Mouse (Mus musculus) bone marrow macrophage, adult 2 months (primary cell): Measurements from ENCODE around the gene Pnpla2. TPM values are rescaled to one million over a fixed set of nuclear protein-coding genes. Genes with fewer than 3 reads are reported as not detected.
A peak's percentile ranks its signal among the peaks of the same experiment; 100 is the strongest.

ENCODE experiments used
- H3K27ac ChIP-seq: 2 replicates; pipeline ENCODE4 v1.5.1; 2012; ENCODE audit warnings: low read depth, low read length; ENCODE audit not compliant: insufficient read depth
- H3K4me1 ChIP-seq: 2 replicates; pipeline ENCODE4 v1.6.1; 2012; ENCODE audit warnings: low read length; ENCODE audit not compliant: control insufficient read depth, insufficient read depth
- H3K4me3 ChIP-seq: 2 replicates; pipeline ENCODE4 v1.5.1; 2012; ENCODE audit warnings: mild to moderate bottlenecking, low read length, moderate library complexity; ENCODE audit not compliant: insufficient read depth
- CTCF ChIP-seq: IDR thresholded peaks from 2 replicates; pipeline ENCODE4 v1.5.1; 2012; ENCODE audit warnings: low read depth, mild to moderate bottlenecking, low read length, moderate library complexity
- POLR2A ChIP-seq: IDR thresholded peaks from 2 replicates; pipeline ENCODE4 v1.6.1; 2012; ENCODE audit warnings: mild to moderate bottlenecking, low read depth, low read length, borderline replicate concordance
- polyA plus RNA-seq: library from polyadenylated mRNA; stranded (reverse); fragments of >200 nt; gene quantifications from 2 replicates; pipeline ENCODE4 v1.2.4, GENCODE M21; 2012; ENCODE audit not compliant: missing spikeins, insufficient read depth, insufficient read length

Pnpla2 gene
- polyA plus RNA-seq, 1 experiment: 94.0 TPM

DNA sequence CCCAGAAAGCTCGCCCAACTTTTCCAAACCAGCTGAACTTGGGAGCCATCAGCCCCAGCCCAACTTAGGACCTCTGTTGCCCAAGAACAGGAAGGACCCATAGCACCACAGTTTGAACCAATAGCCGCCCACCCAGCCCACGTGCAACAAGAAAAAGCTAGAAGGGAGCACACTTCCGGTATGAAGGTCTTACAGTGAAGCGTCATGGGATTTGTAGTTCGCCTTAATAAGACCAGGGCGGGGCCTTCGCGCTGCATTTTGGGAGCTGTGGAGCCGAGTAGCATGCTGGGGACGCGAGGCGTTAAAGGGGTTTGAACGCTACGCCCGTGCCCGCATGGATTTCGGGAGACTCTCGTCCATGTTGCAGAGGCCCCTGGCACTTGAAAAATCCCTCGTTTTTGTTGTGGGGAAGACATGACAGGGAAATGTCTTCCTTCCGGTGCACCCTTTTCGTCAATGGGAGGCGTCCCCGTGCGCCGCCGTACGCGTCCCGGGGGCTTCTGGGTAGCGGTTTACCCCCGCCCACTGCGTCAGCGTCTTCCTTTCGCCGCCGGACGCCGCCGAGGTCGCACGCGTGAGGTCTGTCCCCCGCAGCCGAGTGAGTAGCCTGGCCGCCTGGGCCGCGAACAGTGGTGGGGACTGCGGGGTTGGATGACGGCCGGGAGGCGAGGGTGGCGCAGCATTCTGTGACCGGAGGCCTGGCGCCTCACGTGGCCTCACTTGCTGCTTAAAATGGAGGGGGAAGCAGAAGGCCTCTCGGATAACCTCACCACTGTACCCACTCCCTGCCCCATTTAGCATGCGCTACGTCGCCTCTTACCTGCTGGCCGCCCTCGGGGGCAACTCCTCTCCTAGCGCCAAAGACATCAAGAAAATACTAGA lies 7.6 kb upstream of the Pnpla2 start, which contains the start of gene Rplp2:
Rplp2 (plus strand) TSS at position 261 of the 882 bp plus-strand sequence.
- H3K4me1 ChIP-seq: peaks cover 19% of the 10 kb centered on the region
- H3K27ac ChIP-seq: peak within 1 kb of the TSS; percentile 92
- no peak for TF ChIP-seq CTCF
- TF ChIP-seq POLR2A: peak; percentile 52; the same call in 1 of the 2 replicates
- peak within 1 kb of the TSS; percentile 86 for H3K4me3 ChIP-seq

DNA sequence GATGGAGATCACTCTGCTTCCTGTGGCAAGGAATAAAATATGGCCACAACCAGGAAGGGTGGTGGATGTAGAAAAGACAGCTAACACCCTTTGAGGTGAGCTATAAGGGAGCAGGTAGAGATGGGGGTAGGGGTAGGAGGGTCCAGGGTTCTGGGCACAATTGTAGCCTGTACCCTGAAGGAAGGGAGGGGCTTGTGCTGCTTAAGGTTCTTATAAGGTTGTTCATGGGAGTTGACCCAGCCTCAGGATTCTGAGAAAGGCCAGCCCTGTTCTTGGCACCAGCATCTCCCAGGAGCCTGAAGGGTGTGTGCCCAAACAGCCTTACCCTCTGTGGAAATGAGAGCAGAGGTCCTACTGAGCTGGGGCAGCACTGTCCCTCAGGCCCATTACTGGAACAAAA lies 3.1 kb upstream of the Pnpla2 start:
- no peak for TF ChIP-seq CTCF
- TF ChIP-seq POLR2A: no peak
- Histone ChIP-seq H3K4me3 (no peak overlapping the region), H3K27ac (no peak overlapping the region), H3K4me1 (peaks cover 27% of the 10 kb centered on the region)

- H3K4me1 ChIP-seq: peaks cover 35% of the 10 kb centered on the region
- H3K4me3 ChIP-seq: no peak overlapping the region
- TF ChIP-seq CTCF: no peak
- no peak for TF ChIP-seq POLR2A
- no peak overlapping the region for H3K27ac ChIP-seq
These were observed 1.4 kb upstream of the Pnpla2 start for GRCm38 (mm10) chr7:141453636-141454035.

GRCm38 (mm10) chr7:141455610-141456314 lies 764 bp downstream of the Pnpla2 start:
- no peak for TF ChIP-seq CTCF
- no peak; the same call in 1 of the 2 replicates for TF ChIP-seq POLR2A
- peak overlapping the region; percentile 85 for H3K4me3 ChIP-seq
- peak overlapping the region; percentile 90 for H3K27ac ChIP-seq
- peaks cover 40% of the 10 kb centered on the region for H3K4me1 ChIP-seq

DNA sequence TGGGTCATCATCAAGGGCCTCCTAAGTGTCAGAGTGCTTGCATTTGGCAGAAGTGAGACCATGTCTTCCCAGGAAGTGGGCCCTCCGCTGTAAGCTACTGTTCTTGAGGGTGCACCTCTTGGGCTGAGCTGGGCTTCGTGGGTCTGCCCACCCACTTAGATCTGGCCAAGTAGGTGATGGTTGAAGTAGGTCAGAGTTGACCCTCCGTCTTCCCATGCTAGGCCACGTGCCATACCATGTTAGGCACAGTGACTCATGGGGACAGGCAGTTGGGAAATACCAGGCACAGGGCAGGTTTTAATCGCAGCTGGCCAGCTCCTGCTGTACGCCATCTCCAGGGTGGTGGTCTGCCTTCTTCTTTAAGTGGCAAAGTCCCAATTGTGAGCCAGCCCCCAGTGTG lies 1.7 kb downstream of the Pnpla2 start:
- TF ChIP-seq POLR2A (no peak), CTCF (no peak)
- peaks cover 45% of the 10 kb centered on the region for H3K4me1 ChIP-seq
- H3K4me3 ChIP-seq: peak overlapping the region; percentile 85
- H3K27ac ChIP-seq: peak overlapping the region; percentile 90

- TF ChIP-seq POLR2A: no peak
- no peak for TF ChIP-seq CTCF
- Histone ChIP-seq H3K4me3 (peak overlapping the region; percentile 85; the same call in 1 of the 2 replicates), H3K4me1 (peaks cover 45% of the 10 kb centered on the region), H3K27ac (no peak overlapping the region)
These were observed 2.2 kb downstream of the Pnpla2 start for GRCm38 (mm10) chr7:141457236-141457635.

GRCm38 (mm10) chr7:141457986-141458660 lies 3.1 kb downstream of the Pnpla2 start:
- Histone ChIP-seq H3K27ac (no peak overlapping the region), H3K4me1 (peaks cover 50% of the 10 kb centered on the region), H3K4me3 (no peak overlapping the region)
- TF ChIP-seq POLR2A: no peak
- peak; percentile 18; the same call in 1 of the 2 replicates for TF ChIP-seq CTCF

DNA sequence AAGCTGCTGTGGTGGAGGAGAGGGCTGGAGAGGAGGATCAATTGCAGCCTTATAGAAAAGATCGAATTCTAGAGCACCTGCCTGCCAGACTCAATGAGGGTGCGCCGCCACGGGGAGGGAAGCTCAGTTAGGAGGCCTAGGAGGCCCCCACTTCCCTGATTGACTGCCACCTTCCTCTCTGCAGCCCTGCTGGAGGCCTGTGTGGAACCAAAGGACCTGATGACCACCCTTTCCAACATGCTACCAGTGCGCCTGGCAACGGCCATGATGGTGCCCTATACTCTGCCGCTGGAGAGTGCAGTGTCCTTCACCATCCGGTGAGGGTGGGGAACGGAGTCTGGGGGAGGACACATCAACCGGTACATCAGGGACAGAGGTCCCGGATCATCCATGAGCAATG lies 3.7 kb downstream of the Pnpla2 start:
- H3K4me1 ChIP-seq: peaks cover 51% of the 10 kb centered on the region
- H3K4me3 ChIP-seq: no peak overlapping the region
- no peak overlapping the region for H3K27ac ChIP-seq
- TF ChIP-seq POLR2A (no peak), CTCF (no peak)

DNA sequence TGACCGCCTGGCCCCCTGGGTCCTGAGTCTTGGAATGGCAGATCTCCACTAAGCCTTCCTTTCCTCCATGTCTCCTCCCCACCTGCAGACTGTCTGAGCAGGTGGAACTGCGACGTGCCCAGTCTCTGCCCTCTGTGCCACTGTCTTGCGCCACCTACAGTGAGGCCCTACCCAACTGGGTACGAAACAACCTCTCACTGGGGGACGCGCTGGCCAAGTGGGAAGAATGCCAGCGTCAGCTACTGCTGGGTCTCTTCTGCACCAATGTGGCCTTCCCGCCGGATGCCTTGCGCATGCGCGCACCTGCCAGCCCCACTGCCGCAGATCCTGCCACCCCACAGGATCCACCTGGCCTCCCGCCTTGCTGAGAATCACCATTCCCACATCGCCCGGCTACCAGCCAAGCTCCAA lies 4.3 kb downstream of the Pnpla2 start:
- TF ChIP-seq CTCF (no peak), POLR2A (no peak)
- H3K27ac ChIP-seq: no peak overlapping the region
- no peak overlapping the region for H3K4me3 ChIP-seq
- H3K4me1 ChIP-seq: peaks cover 57% of the 10 kb centered on the region

DNA sequence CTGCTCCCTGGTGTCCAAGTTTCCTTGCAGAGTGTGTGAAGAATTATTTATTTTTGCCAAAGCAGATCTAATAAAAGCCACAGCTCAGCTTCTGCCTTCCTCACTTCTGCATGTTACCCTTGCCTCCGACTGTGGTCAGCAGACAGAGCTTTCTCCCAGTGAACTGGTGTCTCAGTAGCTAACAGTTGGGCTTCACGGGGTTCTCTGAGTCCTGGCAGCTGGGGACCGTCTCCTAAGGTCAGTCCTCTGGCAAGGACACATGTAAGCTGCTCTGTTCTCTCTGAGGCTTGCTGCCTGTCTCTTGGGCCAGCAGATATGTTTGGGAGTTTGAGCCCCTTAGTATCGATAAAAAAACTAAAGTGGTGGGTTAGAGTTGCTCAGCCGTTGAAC lies 5.0 kb downstream of the Pnpla2 start:
- no peak overlapping the region for H3K4me3 ChIP-seq
- H3K27ac ChIP-seq: peak overlapping the region; percentile 79
- H3K4me1 ChIP-seq: peaks cover 60% of the 10 kb centered on the region
- TF ChIP-seq CTCF: no peak
- TF ChIP-seq POLR2A: no peak
